16 mouse cellular contexts compared by ENCODE assay signal in genomic region chr9:107388263-107388662, GRCm38 (mm10). TPM values are rescaled to one million over a fixed set of nuclear protein-coding genes. Genes with fewer than 3 reads are reported as not detected.
"Had no signal": no experiment of that assay in that cellular context is flagged by ENCODE, and none has a peak within 500 bp of the region (broad histone marks: within the 10 kb centered on the region; RNA-seq: fewer than 3 reads in every experiment).

No protein-coding gene starts in this region.

- DNase-seq: retina, postnatal 1 day; right cerebral cortex, adult 18-20 months; right cerebral cortex, postnatal 4 days; spleen, adult 18-20 months; thymus, adult 18-20 months; thymus, adult 2 months; thymus, postnatal 14 days; thymus, postnatal 25 days; thymus, postnatal 36 days; thymus, postnatal 4 days had no signal

- H3K9ac ChIP-seq: neural tube, embryonic 12.5 days; neural tube, embryonic 13.5 days; neural tube, embryonic 15.5 days; stomach, embryonic 15.5 days had no signal

- H3K9me3 ChIP-seq: neural tube, embryonic 12.5 days; neural tube, embryonic 13.5 days; neural tube, embryonic 15.5 days; stomach, embryonic 15.5 days had no signal

- H3K4me2 ChIP-seq: neural tube, embryonic 12.5 days; neural tube, embryonic 13.5 days; neural tube, embryonic 15.5 days; stomach, embryonic 15.5 days had no signal

- H3K36me3 ChIP-seq: neural tube, embryonic 12.5 days; neural tube, embryonic 13.5 days; neural tube, embryonic 15.5 days; stomach, embryonic 15.5 days had no signal

- H3K27ac ChIP-seq: neural tube, embryonic 12.5 days; neural tube, embryonic 13.5 days; neural tube, embryonic 15.5 days; stomach, embryonic 15.5 days; stomach, postnatal 0 days had no signal

- H3K4me3 ChIP-seq: neural tube, embryonic 12.5 days; neural tube, embryonic 13.5 days; neural tube, embryonic 15.5 days; stomach, embryonic 15.5 days had no signal

RNA-seq across cellular contexts. Expression of gene 6430571L13Rik, which starts 47.9 kb away (rescaled TPM):
- total RNA-seq: neutrophil, adult 5-6 weeks had no signal
